10 mouse cellular contexts compared by ENCODE assay signal in genomic region chr8:93599306-93599705, GRCm38 (mm10).
A peak's percentile ranks its signal among the peaks of the same experiment; 100 is the strongest.
DNase-seq lines count a peak whose midpoint lies in the region; ATAC-seq and TF ChIP-seq lines count a peak whose summit lies in the region.
"Had no signal": no experiment of that assay in that cellular context is flagged by ENCODE, and none has a peak within 500 bp of the region (broad histone marks: within the 10 kb centered on the region; RNA-seq: fewer than 3 reads in every experiment).

No protein-coding gene starts in this region.

- H3K9ac ChIP-seq in hindbrain, embryonic 15.5 days = no peak overlapping the region
- no peak overlapping the region for H3K9ac ChIP-seq in lung, postnatal 0 days (replicated peaks; ENCODE audit: low read depth)
- no peak overlapping the region for H3K9ac ChIP-seq in intestine, postnatal 0 days (ENCODE audit: low read depth, low read length)
- H3K9ac ChIP-seq: liver, embryonic 15.5 days had no signal

- H3K27me3 ChIP-seq in hindbrain, embryonic 15.5 days = no peaks in the 10 kb centered on the region
- no peaks in the 10 kb centered on the region for H3K27me3 ChIP-seq in hindbrain, embryonic 10.5 days (ENCODE audit: insufficient read depth, poor library complexity, severe bottlenecking)
- no peaks in the 10 kb centered on the region for H3K27me3 ChIP-seq in lung, postnatal 0 days (replicated peaks; ENCODE audit: insufficient read depth, low read length)
- no peaks in the 10 kb centered on the region for H3K27me3 ChIP-seq in intestine, postnatal 0 days (replicated peaks; ENCODE audit: control insufficient read depth, insufficient read depth, low read length)
- H3K27me3 ChIP-seq: liver, embryonic 15.5 days had no signal

- peak overlapping the region; percentile 32 for H3K4me2 ChIP-seq in hindbrain, embryonic 15.5 days
- no peak overlapping the region; the same call in 1 of the 2 replicates for H3K4me2 ChIP-seq in lung, postnatal 0 days (replicated peaks; ENCODE audit: low read depth, low read length)
- H3K4me2 ChIP-seq in intestine, postnatal 0 days (replicated peaks; ENCODE audit: low read depth) = 0 out of 2 replicates have a peak overlapping the region, but pooled peaks have one; percentile 14
- H3K4me2 ChIP-seq: liver, embryonic 15.5 days had no signal

- ATAC-seq in hindbrain, embryonic 15.5 days (ENCODE audit: low FRiP score, low read depth) = no peak
- no peak; the same call in 1 of the 2 replicates for ATAC-seq in lung, postnatal 0 days
- ATAC-seq in intestine, postnatal 0 days = no peak

- peak; percentile 17 for DNase-seq in embryo, embryonic 10 days (ENCODE audit: low spot score)
- DNase-seq in embryo, embryonic 9.5 days (ENCODE audit: extremely low spot score) = no peak
- DNase-seq in hindbrain, embryonic 10.5 days (ENCODE audit: low spot score) = no peak
- no peak for DNase-seq in lung, postnatal 0 days (ENCODE audit: low spot score)
- no peak for DNase-seq in lung, adult 2 months
- DNase-seq in thymus, postnatal 4 days = no peak
- DNase-seq: cerebellum, adult 9-10 months had no signal

- TF ChIP-seq POLR2A in lung, adult 2 months (IDR thresholded peaks at IDR 0.05; ENCODE audit: borderline replicate concordance, extremely low read depth, low read depth, low read length) = no peak

- no peaks in the 10 kb centered on the region for H3K9me3 ChIP-seq in hindbrain, embryonic 15.5 days
- H3K9me3 ChIP-seq in hindbrain, embryonic 10.5 days = no peaks in the 10 kb centered on the region
- H3K9me3 ChIP-seq in lung, postnatal 0 days (ENCODE audit: low read length) = no peaks in the 10 kb centered on the region
- no peaks in the 10 kb centered on the region for H3K9me3 ChIP-seq in intestine, postnatal 0 days (ENCODE audit: control insufficient read depth)
- H3K9me3 ChIP-seq: liver, embryonic 15.5 days had no signal

- no peak for TF ChIP-seq CTCF in lung, postnatal 0 days (IDR thresholded peaks at IDR 0.05)
- no peak for TF ChIP-seq CTCF in lung, adult 2 months (IDR thresholded peaks at IDR 0.05; ENCODE audit: insufficient read depth, low read length)
- no peak for TF ChIP-seq CTCF in intestine, postnatal 0 days (IDR thresholded peaks at IDR 0.05; ENCODE audit: low read depth)

- no peak overlapping the region for H3K4me3 ChIP-seq in hindbrain, embryonic 15.5 days
- no peak overlapping the region for H3K4me3 ChIP-seq in hindbrain, embryonic 10.5 days
- no peak overlapping the region for H3K4me3 ChIP-seq in lung, postnatal 0 days (ENCODE audit: low read depth, low read length)
- H3K4me3 ChIP-seq in lung, adult 2 months (replicated peaks; ENCODE audit: extremely low read depth, low read depth, low read length) = no peak overlapping the region
- no peak overlapping the region for H3K4me3 ChIP-seq in intestine, postnatal 0 days (ENCODE audit: low read depth, low read length)
- H3K4me3 ChIP-seq: liver, embryonic 15.5 days had no signal

- 51% methylated on average over 9 of the region's 9 CpGs for WGBS in hindbrain, embryonic 15.5 days
- WGBS in hindbrain, embryonic 10.5 days = 78% methylated on average over 9 of the region's 9 CpGs
- WGBS in lung, postnatal 0 days = 50% methylated on average over 9 of the region's 9 CpGs
- 50% methylated on average over 9 of the region's 9 CpGs for WGBS in lung, adult 2 months
- WGBS in intestine, postnatal 0 days = 51% methylated on average over 9 of the region's 9 CpGs

- no peaks in the 10 kb centered on the region for H3K36me3 ChIP-seq in hindbrain, embryonic 15.5 days
- H3K36me3 ChIP-seq in hindbrain, embryonic 10.5 days = no peaks in the 10 kb centered on the region
- no peaks in the 10 kb centered on the region for H3K36me3 ChIP-seq in lung, postnatal 0 days (ENCODE audit: insufficient read depth, low read length)
- no peaks in the 10 kb centered on the region for H3K36me3 ChIP-seq in intestine, postnatal 0 days (ENCODE audit: control insufficient read depth, insufficient read depth)
- H3K36me3 ChIP-seq: liver, embryonic 15.5 days had no signal

- TF ChIP-seq EP300 in lung, postnatal 0 days (IDR thresholded peaks at IDR 0.05) = no peak

- peaks cover 20% of the 10 kb centered on the region for H3K4me1 ChIP-seq in hindbrain, embryonic 15.5 days (replicated peaks)
- peaks cover 13% of the 10 kb centered on the region; the same call in 1 of the 2 replicates for H3K4me1 ChIP-seq in hindbrain, embryonic 10.5 days (replicated peaks)
- no peaks in the 10 kb centered on the region for H3K4me1 ChIP-seq in lung, postnatal 0 days (ENCODE audit: insufficient read depth, low read depth, low read length)
- no peaks in the 10 kb centered on the region for H3K4me1 ChIP-seq in lung, adult 2 months (ENCODE audit: control insufficient read depth, insufficient read depth, low read length)
- no peaks in the 10 kb centered on the region for H3K4me1 ChIP-seq in intestine, postnatal 0 days (replicated peaks; ENCODE audit: control insufficient read depth, insufficient read depth, low read length)
- H3K4me1 ChIP-seq: liver, embryonic 15.5 days had no signal

- no peak overlapping the region; the same call in 1 of the 2 replicates for H3K27ac ChIP-seq in hindbrain, embryonic 15.5 days (replicated peaks)
- no peak overlapping the region for H3K27ac ChIP-seq in hindbrain, embryonic 10.5 days
- H3K27ac ChIP-seq in lung, postnatal 0 days (ENCODE audit: low read length) = peak overlapping the region; percentile 39; the same call in 1 of the 2 replicates
- H3K27ac ChIP-seq in intestine, postnatal 0 days (ENCODE audit: low read depth, low read length) = no peak overlapping the region
- H3K27ac ChIP-seq: liver, embryonic 15.5 days had no signal
